Mouse (Mus musculus): ENCODE measurements around the gene Alms1.

GRCm38 (mm10) chr6:85621600-85621999, 34.3 kb downstream of the Alms1 start:
- no peak for TF ChIP-seq POLR2A (IDR thresholded peaks at IDR 0.05; ENCODE audit: low read depth, low read length)
- TF ChIP-seq CTCF (IDR thresholded peaks at IDR 0.05; ENCODE audit: borderline replicate concordance, insufficient read depth, low read length) = no peak

All from embryonic fibroblast, embryonic 13.5 days (primary cell).